In genomic region chr11:32714230-32714629, GRCm38 (mm10) we compare ENCODE assay signal across 9 mouse cellular contexts.
DNase-seq lines count a peak whose midpoint lies in the region; ATAC-seq and TF ChIP-seq lines count a peak whose summit lies in the region.
"Had no signal": no experiment of that assay in that cellular context is flagged by ENCODE, and none has a peak within 500 bp of the region (broad histone marks: within the 10 kb centered on the region; RNA-seq: fewer than 3 reads in every experiment).

No protein-coding gene starts in this region.

- 60% methylated on average over 5 of the region's 5 CpGs for WGBS in cerebellum, adult 2 months

- TF ChIP-seq POLR2A in cerebellum, adult 2 months (IDR thresholded peaks at IDR 0.05; ENCODE audit: borderline replicate concordance, insufficient read depth, low read length): no peak

- no peak overlapping the region for H3K27ac ChIP-seq in cerebellum, adult 2 months (ENCODE audit: insufficient read depth, low read length)
- H3K27ac ChIP-seq: heart, embryonic 13.5 days had no signal

- H3K4me3 ChIP-seq in cerebellum, adult 2 months (replicated peaks; ENCODE audit: insufficient read depth, low read depth, low read length): no peak overlapping the region
- H3K4me3 ChIP-seq: heart, embryonic 13.5 days had no signal

- intact Hi-C loops in left cerebral cortex, postnatal 14 days (cut with DNase I): loop anchor here (2.0 to 10.0 kb wide), 2 partner anchors 259 to 435 kb away; partner anchors contain the start of gene Ubtd2

- DNase-seq in cerebellum, adult 2 months: no peak
- DNase-seq in left cerebral cortex, postnatal 14 days (ENCODE audit: low spot score in 2 of 2): peak; percentile 44 to 49
- no peak for DNase-seq in left cerebral cortex, adult 8-10 months (ENCODE audit: low spot score in 2 of 2)
- DNase-seq in R1 (ENCODE audit: low read depth, low spot score): peak; percentile 59
- peak; percentile 20 to 44 for DNase-seq in kidney, postnatal 36 days
- no peak for DNase-seq in ovary, postnatal 10 days (ENCODE audit: low spot score)

- no peak for ATAC-seq in cerebellum, adult (ENCODE audit: insufficient number of reproducible peaks, low FRiP score, low TSS enrichment)
- no peak for ATAC-seq in inflammation-experienced regulatory T-cells, adult 6 months

- H3K27me3 ChIP-seq in cerebellum, adult 2 months (ENCODE audit: control insufficient read depth, insufficient read depth, low read length): no peaks in the 10 kb centered on the region
- H3K27me3 ChIP-seq: heart, embryonic 13.5 days had no signal

- peak; percentile 55; the same call in 1 of the 2 replicates for TF ChIP-seq CTCF in cerebellum, adult 2 months (IDR thresholded peaks at IDR 0.05; ENCODE audit: borderline replicate concordance, insufficient read depth, low read depth, low read length)

- H3K4me1 ChIP-seq in cerebellum, adult 2 months (ENCODE audit: control insufficient read depth, insufficient read depth, low read length): peaks cover 38% of the 10 kb centered on the region

Comparison
In these comparisons a context has a peak if more than half of its experiments do, and no peak if none do; other contexts are left out.
1. DNase-seq: peak in left cerebral cortex, postnatal 14 days (2 of 2), R1 (single experiment) and kidney, postnatal 36 days (2 of 2); none in cerebellum, adult 2 months (0 of 2), left cerebral cortex, adult 8-10 months (0 of 2) and ovary, postnatal 10 days (single experiment).